Mouse (Mus musculus): ENCODE measurements around the gene Pcdh7.
"Not testable (repeated sequence)": the region's sequence is repeated elsewhere in the genome, so short reads cannot be mapped to it uniquely, and the experiment has no call there.

Pcdh7 gene

DNA sequence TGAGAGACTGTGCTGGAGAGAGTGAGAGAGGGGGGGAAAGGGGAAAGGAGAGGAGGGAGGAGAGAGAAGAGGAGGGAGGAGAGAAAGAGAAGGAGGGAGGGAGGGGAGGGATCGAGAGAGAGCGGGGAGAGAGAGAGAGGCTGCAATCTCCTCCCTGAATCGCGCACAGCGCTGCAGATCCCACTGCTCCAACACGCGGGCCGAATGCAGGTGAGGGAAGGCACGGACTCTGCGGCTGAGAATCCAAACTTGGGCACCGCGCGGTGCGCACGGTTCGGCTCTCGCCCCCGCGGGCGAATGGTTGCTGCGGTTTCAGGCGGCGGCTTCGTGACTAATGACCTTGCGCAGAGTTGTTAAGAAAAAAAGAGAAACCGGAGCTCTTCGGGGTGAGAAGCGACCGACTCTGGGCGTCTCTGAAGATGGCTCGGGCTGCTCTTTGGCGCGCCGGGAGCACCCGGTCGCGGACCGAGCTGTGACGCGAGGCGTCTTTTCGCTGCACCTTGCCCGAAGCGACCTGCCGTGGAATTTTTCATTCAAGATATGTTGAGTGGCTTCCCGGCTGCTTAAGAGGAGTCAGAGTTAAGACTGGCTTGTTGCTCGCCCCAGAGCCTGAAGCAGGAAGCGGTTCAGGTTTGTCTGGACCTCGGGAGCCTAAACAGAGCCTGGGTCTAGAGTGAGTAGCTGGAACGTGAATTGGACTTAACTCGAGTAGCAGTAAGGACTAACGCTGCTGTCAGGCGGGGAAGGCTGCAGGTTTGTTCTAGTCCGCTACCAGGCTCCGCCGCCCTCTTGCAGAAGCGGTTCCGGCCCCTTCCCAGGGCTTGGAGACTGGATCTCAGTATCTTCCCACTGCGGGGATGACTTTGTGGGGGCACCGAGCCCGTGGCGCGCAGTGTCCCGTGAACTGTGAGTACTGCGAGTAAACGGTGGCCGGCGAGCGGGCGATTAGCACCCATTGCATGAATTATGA is at the start of gene Pcdh7:
Gene Pcdh7 (plus strand): TSS at position 62 of the 970 bp plus-strand sequence.
- peak in 1 of 2 experiments; percentile 1 for DNase-seq

DNA sequence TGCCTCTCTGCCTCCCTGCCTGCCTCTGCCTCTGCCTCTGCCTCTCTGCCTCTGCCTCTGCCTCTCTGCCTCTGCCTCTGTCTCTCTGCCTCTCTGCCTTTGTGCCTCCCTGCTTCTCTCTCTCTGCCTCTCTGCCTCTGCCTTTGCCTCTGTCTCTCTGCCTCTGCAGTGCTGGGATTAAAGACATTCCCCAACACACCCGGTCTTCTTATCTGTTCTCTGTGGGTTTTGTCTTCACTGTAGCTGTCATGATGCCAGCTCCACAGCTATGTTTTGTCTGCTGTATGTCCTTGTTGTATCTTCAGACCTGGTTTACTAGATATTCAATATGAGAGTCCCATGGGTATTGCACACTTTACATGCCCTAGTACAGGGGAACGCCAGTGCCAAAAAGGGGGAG is 40.8 kb upstream of the Pcdh7 start:
- not testable (repeated sequence) for DNase-seq

DNA sequence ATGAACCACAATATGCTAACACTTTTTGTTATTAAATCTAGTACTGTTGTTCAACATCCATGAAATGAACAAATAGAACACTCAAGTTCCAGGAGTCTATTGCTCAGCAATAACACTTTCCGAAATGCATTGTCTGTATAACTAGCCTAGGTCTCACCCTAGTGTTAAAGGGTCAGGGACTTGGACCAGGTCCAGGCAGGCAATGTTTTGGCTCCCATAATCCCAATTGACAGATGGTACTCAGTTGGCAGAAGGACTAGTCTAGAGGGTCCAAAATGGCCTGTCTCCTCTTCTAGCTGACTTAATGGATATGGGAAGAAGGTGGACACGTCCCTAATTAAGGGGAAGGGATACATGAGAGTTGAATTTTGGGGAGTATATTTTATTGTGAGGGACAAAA is 9.4 kb upstream of the Pcdh7 start:
- DNase-seq = no peak

DNA sequence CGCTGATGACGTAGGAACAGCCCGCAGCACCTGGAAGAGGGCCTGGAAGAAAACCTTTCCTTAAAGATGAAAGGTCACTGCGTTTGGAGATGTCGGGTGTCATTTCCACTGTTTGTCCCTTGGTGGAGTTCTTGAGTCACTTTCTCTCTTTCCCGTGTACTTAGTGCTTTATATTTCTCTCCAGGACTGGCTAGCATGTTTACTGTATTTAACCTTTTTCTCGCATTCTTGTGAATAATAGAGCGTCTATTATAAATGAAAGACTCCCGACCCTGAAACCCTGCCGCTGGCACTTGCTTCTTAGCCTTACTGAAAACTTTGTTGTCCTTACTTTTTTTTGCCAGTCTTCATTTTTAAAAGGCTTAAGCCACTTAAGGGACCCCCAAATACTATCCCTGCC is 3.8 kb upstream of the Pcdh7 start:
- no peak for DNase-seq

GRCm38 (mm10) chr5:57714621-57715523 is 2.9 kb upstream of the Pcdh7 start:
- peak in 1 of 2 experiments; percentile 1 for DNase-seq

GRCm38 (mm10) chr5:57715524-57716400 is 2.0 kb upstream of the Pcdh7 start:
- peak; percentile 3 to 7 for DNase-seq

- DNase-seq = no peak
These were observed 1.1 kb upstream of the Pcdh7 start for GRCm38 (mm10) chr5:57716421-57717237.

DNA sequence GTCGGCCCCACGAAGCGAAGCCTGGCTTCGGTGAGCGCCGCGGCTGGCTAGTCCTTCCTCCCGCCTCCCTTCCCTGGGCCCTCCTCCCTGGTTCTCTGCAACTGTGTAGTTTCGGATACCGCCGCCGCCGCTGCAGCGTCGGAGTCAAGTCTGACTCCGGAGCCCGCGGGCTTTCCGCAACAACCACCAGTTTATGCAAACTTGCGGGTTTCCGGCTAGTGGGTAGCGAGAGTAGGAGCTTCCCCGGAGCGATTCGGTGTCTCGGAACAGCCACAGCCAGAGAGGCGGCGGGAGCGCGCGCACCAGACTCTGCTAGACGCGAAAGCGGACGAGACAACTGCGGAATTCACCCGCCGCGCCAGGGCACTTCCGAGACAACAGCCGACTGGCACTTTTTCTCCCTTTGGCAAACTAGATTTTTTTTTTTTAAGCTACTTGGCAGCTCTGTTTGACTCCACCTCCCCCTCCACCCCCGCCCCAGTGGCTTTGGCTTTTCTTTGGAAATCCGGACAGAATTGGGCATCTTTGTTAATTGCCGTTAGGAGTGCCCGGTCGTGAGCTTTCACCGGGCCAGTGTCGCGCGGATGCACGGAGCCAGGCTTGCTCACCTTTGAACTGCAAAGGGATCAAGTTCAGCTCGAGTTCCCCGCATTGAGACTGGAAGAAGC is 395 bp upstream of the Pcdh7 start:
- peak in 1 of 2 experiments; percentile 4 for DNase-seq

- DNase-seq = peak in 1 of 2 experiments; percentile 2
These were observed 1.3 kb downstream of the Pcdh7 start for GRCm38 (mm10) chr5:57718876-57719593.

GRCm38 (mm10) chr5:57719594-57720185 is 1.9 kb downstream of the Pcdh7 start:
- DNase-seq = no peak

GRCm38 (mm10) chr5:57720206-57720880 is 2.6 kb downstream of the Pcdh7 start:
- DNase-seq = no peak

- DNase-seq = no peak
These were observed 3.5 kb downstream of the Pcdh7 start for GRCm38 (mm10) chr5:57721148-57721712.

- no peak for DNase-seq
These were observed 4.2 kb downstream of the Pcdh7 start for GRCm38 (mm10) chr5:57721927-57722326.

DNA sequence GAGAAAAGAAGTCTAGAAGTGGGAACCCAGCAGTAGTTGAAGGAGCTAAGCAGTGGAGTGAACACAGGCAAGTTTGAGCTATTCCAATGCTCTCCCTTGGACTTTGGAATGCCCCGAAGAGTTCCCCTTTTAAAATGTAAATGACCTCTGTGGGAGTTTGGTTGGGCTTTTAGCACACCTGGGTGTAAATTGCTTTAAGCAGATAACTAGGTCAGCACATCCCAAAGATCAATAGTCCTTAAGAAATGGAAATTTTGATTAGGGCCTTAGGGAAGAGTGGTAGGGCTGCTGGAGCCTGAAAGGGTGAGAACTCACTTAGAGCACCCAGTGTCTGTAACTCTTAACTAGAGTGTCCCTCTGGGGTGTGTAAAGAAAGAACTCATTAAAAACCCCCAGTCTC is 15.7 kb downstream of the Pcdh7 start:
- DNase-seq = no peak

DNA sequence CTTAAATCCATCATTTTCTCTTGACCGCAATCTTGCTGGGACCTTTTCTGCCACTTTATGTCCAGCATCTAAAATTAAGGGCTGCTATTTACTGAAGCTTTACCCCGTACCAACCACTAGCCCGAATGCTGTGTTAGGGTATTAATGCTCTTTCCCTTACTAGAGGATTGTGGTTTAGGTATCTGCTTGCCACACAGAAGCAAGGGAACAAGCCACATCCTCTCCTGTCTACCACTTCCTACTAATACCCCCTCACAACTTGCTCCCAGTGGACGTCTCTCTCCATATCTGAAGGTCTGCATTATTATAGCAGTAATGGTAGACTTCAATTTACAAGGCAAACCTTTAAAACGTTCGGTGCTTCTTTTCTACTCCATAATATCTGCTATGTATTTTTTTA is 18.0 kb downstream of the Pcdh7 start:
- DNase-seq = no peak

- DNase-seq = no peak
These were observed 25.2 kb downstream of the Pcdh7 start for GRCm38 (mm10) chr5:57742924-57743323.

DNA sequence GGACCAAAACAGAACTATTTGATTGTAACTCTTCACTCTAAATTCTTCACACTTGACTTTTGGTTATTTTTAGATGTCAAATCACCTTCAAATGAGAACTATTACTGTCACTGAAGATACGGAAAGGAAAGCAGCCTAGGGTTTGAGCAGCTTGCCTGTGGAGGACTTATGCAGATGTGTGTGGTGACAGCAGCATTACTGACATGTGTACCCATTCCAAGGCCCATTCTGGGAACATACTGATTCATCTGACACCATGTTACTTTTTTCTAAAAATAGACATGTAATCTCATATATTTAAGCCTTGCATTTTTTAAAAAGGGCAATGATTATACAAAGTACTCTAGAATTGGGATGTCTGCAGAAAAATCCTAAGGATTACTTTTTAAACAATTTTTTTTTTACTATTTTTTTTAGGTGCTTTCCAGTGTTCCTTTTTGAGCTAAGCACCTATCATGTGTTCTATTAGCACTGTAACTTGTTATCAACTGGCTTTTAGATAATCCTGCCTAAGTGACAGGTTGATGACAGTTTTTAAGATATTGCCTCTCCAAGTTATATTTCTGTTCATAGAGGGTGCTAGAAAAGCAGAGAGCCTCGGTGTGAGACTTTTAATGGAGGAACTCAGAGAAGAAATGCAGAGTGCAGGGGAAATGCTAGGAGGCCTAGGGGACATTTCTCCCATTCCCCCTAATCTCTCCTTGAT is 26.3 kb downstream of the Pcdh7 start:
- no peak for DNase-seq

DNA sequence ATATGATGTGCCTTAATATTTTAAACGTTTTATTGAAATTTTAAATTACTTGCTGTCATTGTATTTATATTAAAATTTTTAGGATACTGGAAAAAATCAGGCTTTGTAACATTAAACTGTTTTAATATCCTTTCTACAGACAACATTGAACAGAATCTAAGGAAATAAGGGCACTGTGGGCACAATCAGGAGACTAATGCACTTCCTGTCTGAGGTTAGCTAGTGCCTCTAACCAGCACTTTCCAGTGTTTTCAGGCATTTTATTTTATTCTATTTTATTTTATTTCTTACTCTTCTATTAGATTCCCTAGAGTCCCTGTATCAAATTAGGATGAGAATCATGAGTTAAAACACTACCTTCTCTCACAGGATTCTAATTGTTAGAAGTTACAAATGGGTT is 28.1 kb downstream of the Pcdh7 start:
- DNase-seq = no peak
